Mouse (Mus musculus) myocyte (in vitro differentiated cells): ENCODE data around the gene Wnt5a. TPM values are rescaled to one million over a fixed set of nuclear protein-coding genes. Genes with fewer than 3 reads are reported as not detected.

Source experiments
- H3K27me3 ChIP-seq: one replicate; pipeline ENCODE4 v1.6.1; 2011; ENCODE audit not compliant: control insufficient read depth, insufficient read depth, insufficient read length
- H3K36me3 ChIP-seq: one replicate; pipeline ENCODE4 v1.6.1; 2011; ENCODE audit not compliant: control insufficient read depth, insufficient read depth
- H3K4me2 ChIP-seq: one replicate; pipeline ENCODE4 v1.6.1; 2011; ENCODE audit warnings: low read depth, control low read depth
- H3K4me3 ChIP-seq: one replicate; pipeline ENCODE4 v1.5.1; 2011; ENCODE audit warnings: mild to moderate bottlenecking, control low read depth, moderate library complexity
- H3K79me2 ChIP-seq: one replicate; pipeline ENCODE4 v1.6.1; 2011; ENCODE audit not compliant: control insufficient read depth, insufficient read depth
- H3ac ChIP-seq: one replicate; pipeline ENCODE4 v1.6.1; 2011; ENCODE audit not compliant: control insufficient read depth, insufficient read length
- CEBPB ChIP-seq: IDR thresholded peaks from 2 replicates; pipeline ENCODE4 v1.6.1; 2011; ENCODE audit warnings: mild to moderate bottlenecking, moderate library complexity; ENCODE audit not compliant: poor library complexity, insufficient read depth, severe bottlenecking
- E2F4 ChIP-seq: IDR thresholded peaks from one replicate; pipeline ENCODE4 v1.6.1; 2011; ENCODE audit warnings: mild to moderate bottlenecking, control low read depth, moderate library complexity; ENCODE audit not compliant: insufficient read depth
- MAX ChIP-seq: IDR thresholded peaks from one replicate; pipeline ENCODE4 v1.6.1; 2011; ENCODE audit warnings: low read depth, mild to moderate bottlenecking, control low read depth
- MYOD1 ChIP-seq, 3 experiments: IDR thresholded peaks; one replicate each; pipeline ENCODE4 v1.6.1; 2011; ENCODE audit warnings: control low read depth in 2 of 3, low read depth in 2 of 3, mild to moderate bottlenecking in 2 of 3, moderate library complexity in 1 of 3; ENCODE audit not compliant: insufficient read length in 2 of 3, control insufficient read depth in 1 of 3
- MYOG ChIP-seq, 3 experiments: IDR thresholded peaks; one replicate each; pipeline ENCODE4 v1.6.1; 2011; ENCODE audit warnings: control low read depth in 2 of 3, low read depth in 2 of 3, mild to moderate bottlenecking in 2 of 3; ENCODE audit not compliant: insufficient read length in 2 of 3, control insufficient read depth in 1 of 3, insufficient read depth in 1 of 3
- POLR2A ChIP-seq: IDR thresholded peaks from one replicate; pipeline ENCODE4 v1.6.1; 2011; ENCODE audit warnings: low read depth, mild to moderate bottlenecking, control low read depth, moderate library complexity; ENCODE audit not compliant: insufficient read length
- POLR2AphosphoS2 ChIP-seq: IDR thresholded peaks from one replicate; pipeline ENCODE4 v1.6.1; 2011; ENCODE audit warnings: low read depth, control low read depth; ENCODE audit not compliant: insufficient read length
- REST ChIP-seq: IDR thresholded peaks from one replicate; pipeline ENCODE4 v1.6.1; 2011; ENCODE audit warnings: mild to moderate bottlenecking, control low read depth, moderate library complexity; ENCODE audit not compliant: insufficient read depth, insufficient read length
- SRF ChIP-seq: IDR thresholded peaks from one replicate; pipeline ENCODE4 v1.6.1; 2011; ENCODE audit warnings: low read depth; ENCODE audit not compliant: control insufficient read depth, insufficient read length
- TCF12 ChIP-seq: IDR thresholded peaks from one replicate; pipeline ENCODE4 v1.6.1; 2011; ENCODE audit warnings: mild to moderate bottlenecking, control low read depth; ENCODE audit not compliant: poor library complexity, insufficient read depth, severe bottlenecking
- TCF3 ChIP-seq: IDR thresholded peaks from one replicate; pipeline ENCODE4 v1.6.1; 2011; ENCODE audit warnings: low read depth, control low read depth; ENCODE audit not compliant: insufficient read length
- USF1 ChIP-seq: IDR thresholded peaks from one replicate; pipeline ENCODE4 v1.6.1; 2011; ENCODE audit warnings: low read depth, mild to moderate bottlenecking, control low read depth, moderate library complexity
- polyA plus RNA-seq: library from polyadenylated mRNA; unstranded; fragments of >200 nt; fragmentation: generic; extraction: Trizol; gene quantifications from one replicate; pipeline ENCODE4 v1.2.1, GENCODE M21; 2012; ENCODE audit warnings: missing spikeins

The Wnt5a gene
- polyA plus RNA-seq, 1 experiment, result 1.3 TPM

DNA sequence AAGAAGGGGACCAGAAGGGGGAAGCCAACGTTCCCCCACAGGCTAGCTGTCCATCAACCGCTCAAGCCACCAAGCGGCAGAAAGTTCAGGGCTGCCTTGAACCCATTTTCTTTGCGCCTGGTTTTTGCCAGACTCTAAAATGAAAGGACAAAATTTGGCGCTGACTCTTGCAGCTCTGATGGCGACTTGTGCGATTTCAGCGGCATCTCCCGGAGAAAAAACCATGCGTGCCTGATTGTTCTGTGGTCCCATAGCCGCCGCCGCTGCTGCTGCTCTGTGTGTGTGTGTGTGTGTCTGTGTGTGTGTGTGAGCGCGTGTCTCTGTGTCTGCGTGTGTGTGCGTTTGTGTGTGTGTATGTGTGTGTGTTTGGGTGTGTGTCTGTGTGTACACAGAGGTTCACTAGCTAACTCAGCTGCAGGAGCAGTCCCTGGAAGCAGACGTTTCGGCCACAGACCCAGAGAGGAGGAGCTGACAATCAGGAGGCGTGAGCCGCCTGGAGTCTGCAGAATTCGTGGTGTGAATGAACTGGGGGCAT is 568 bp downstream of the Wnt5a start:
- peaks cover 25% of the 10 kb centered on the region for H3K27me3 ChIP-seq
- no peaks in the 10 kb centered on the region for H3K79me2 ChIP-seq
- H3K4me2 ChIP-seq, result peak overlapping the region; percentile 56
- H3ac ChIP-seq, result no peak overlapping the region
- H3K4me3 ChIP-seq, result peak overlapping the region; percentile 20
- no peaks in the 10 kb centered on the region for H3K36me3 ChIP-seq
- no peak for TF ChIP-seq TCF12

DNA sequence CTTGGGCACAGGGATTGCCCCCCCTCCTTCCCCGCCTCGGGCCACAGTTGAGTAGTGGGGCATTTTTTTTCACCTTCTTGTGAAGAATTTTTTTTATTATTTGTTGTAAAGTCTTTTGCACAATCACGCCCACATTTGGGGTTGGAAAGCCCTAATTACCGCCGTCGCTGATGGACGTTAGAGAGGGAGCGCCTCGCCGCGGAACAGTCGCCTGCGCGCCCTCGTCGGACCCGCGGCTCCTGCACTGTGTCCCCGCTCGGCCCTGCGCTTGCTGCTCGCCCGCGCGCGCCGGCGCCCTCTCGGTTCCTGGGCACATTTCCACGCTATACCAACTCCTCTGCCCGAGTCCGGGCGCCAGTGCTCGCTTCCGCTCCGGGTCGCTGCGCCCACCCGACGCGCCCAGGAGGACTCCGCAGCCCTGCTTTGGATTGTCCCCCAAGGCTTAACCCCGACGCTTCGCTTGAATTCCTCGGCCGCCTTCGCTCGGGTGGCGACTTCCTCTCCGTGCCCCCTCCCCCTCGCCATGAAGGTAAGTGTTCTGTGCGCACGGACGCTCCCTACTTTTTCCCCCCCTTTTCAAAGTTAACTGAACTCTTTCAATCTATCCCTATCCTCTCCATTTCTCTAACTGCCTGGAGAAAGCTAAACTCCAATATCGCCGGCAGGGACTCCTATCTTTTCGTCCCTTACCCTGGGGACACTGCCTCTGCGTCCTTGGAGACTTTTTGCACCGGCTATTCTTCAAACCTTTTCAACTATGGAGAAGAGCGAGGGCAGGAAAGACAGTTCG is 1.2 kb downstream of the Wnt5a start:
- TF ChIP-seq TCF3, result no peak
- no peak for TF ChIP-seq MYOG (IDR thresholded peaks at IDR 0.05; ENCODE audit: control insufficient read depth in 1 of 3, insufficient read depth in 1 of 3, insufficient read length in 2 of 3, low read depth in 2 of 3)
- no peaks in the 10 kb centered on the region for H3K36me3 ChIP-seq
- H3K79me2 ChIP-seq, result no peaks in the 10 kb centered on the region
- peak overlapping the region; percentile 20 for H3K4me3 ChIP-seq
- H3K27me3 ChIP-seq, result peaks cover 25% of the 10 kb centered on the region
- peak overlapping the region; percentile 56 for H3K4me2 ChIP-seq
- H3ac ChIP-seq, result no peak overlapping the region

DNA sequence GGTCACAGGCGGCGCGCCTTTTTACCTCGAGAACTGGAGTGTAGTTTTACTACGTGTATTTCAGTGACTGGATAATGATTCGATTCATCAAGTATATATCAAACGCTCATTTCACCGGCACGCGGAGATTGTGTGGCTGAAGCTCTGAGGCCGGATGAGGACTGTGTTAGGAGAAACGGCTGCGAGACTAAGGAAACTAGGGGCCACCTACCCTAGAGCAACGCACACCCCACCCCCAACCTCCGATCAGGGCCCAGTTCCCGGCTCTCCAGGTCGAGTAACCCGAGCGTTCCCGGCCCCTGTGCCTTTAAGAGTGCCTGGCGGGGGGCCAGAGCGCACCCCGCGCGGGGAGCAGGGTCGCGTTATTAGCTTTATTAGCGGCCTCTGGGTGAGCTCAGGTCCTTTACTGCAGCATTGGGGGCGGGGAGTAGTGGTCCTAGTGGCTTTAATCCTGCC is 1.9 kb downstream of the Wnt5a start:
- Histone ChIP-seq H3K4me3 (peak overlapping the region; percentile 20), H3ac (no peak overlapping the region), H3K36me3 (no peaks in the 10 kb centered on the region), H3K27me3 (peaks cover 25% of the 10 kb centered on the region), H3K79me2 (no peaks in the 10 kb centered on the region), H3K4me2 (peak overlapping the region; percentile 32)
- TF ChIP-seq REST, result no peak
- no peak for TF ChIP-seq E2F4
- no peak for TF ChIP-seq TCF3
- TF ChIP-seq CEBPB, result no peak
- no peak for TF ChIP-seq SRF
- no peak for TF ChIP-seq POLR2A
- TF ChIP-seq MYOG (IDR thresholded peaks at IDR 0.05; ENCODE audit: control insufficient read depth in 1 of 3, insufficient read depth in 1 of 3, insufficient read length in 2 of 3, low read depth in 2 of 3), result no peak
- TF ChIP-seq TCF12, result no peak
- no peak for TF ChIP-seq MAX
- TF ChIP-seq USF1, result no peak
- no peak for TF ChIP-seq MYOD1 (IDR thresholded peaks at IDR 0.05; ENCODE audit: control insufficient read depth in 1 of 3, insufficient read length in 2 of 3, low read depth in 2 of 3)
- TF ChIP-seq POLR2AphosphoS2, result no peak

DNA sequence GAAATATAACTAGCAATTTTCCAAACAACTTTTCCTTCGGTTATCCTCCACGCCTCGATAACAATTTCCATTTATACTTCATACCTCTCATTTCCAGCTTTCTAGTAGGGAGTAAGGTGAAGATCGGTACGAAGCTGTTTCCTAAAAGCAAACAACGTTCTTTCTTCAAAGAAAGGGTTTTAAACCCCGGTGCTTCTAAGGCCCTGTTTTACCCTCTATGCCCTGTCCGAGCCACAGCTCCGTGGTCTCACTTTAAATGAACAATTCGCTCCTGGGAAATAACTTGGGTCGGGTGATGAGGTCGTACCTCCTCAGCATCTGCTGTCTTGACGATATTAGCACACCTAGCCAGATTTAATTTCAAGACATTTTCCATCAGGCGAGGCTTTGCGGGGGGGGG is 2.5 kb downstream of the Wnt5a start:
- TF ChIP-seq MAX (no peak), USF1 (no peak), SRF (no peak), POLR2AphosphoS2 (no peak), CEBPB (no peak), MYOD1 (IDR thresholded peaks at IDR 0.05; ENCODE audit: control insufficient read depth in 1 of 3, insufficient read length in 2 of 3, low read depth in 2 of 3) (no peak), TCF3 (no peak), REST (no peak), POLR2A (no peak), TCF12 (no peak), E2F4 (no peak), MYOG (IDR thresholded peaks at IDR 0.05; ENCODE audit: control insufficient read depth in 1 of 3, insufficient read depth in 1 of 3, insufficient read length in 2 of 3, low read depth in 2 of 3) (no peak)
- H3K4me3 ChIP-seq, result peak overlapping the region; percentile 20
- H3K36me3 ChIP-seq, result no peaks in the 10 kb centered on the region
- H3K79me2 ChIP-seq, result no peaks in the 10 kb centered on the region
- H3K4me2 ChIP-seq, result peak overlapping the region; percentile 32
- peaks cover 25% of the 10 kb centered on the region for H3K27me3 ChIP-seq
- H3ac ChIP-seq, result no peak overlapping the region

DNA sequence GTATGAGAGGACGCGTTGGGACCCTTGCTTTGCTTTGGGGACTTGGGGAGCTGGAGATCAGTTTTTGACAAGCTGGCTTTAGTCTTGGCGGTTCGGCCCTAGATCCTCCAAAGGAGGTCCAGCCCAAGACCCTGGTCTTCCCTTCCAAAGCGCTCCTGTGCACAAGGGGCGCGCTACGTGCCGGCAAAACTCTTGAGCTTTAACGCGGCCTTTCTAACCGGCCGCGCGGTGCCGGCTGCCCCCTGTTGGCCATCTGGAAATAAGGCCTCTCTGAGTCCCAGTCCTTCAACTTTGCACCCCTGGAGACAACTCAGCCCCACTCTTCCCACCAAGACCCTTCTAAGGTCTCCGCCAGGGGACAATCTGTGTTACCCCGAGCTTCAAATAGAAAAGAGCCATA is 2.9 kb downstream of the Wnt5a start:
- no peaks in the 10 kb centered on the region for H3K79me2 ChIP-seq
- peaks cover 25% of the 10 kb centered on the region for H3K27me3 ChIP-seq
- peak overlapping the region; percentile 20 for H3K4me3 ChIP-seq
- TF ChIP-seq MYOD1 (IDR thresholded peaks at IDR 0.05; ENCODE audit: control insufficient read depth in 1 of 3, insufficient read length in 2 of 3, low read depth in 2 of 3) (no peak), TCF12 (no peak), POLR2AphosphoS2 (no peak), POLR2A (no peak)
- no peak overlapping the region for H3ac ChIP-seq
- H3K4me2 ChIP-seq, result no peak overlapping the region
- H3K36me3 ChIP-seq, result no peaks in the 10 kb centered on the region
